ENCODE assay signal across 15 mouse cellular contexts in genomic region chr4:114409511-114409910, GRCm38 (mm10). TPM values are rescaled to one million over a fixed set of nuclear protein-coding genes. Genes with fewer than 3 reads are reported as not detected.
A peak's percentile ranks its signal among the peaks of the same experiment; 100 is the strongest.
DNase-seq lines count a peak whose midpoint lies in the region; ATAC-seq and TF ChIP-seq lines count a peak whose summit lies in the region.
"Had no signal": no experiment of that assay in that cellular context is flagged by ENCODE, and none has a peak within 500 bp of the region (broad histone marks: within the 10 kb centered on the region; RNA-seq: fewer than 3 reads in every experiment).

No protein-coding gene starts in this region.

- ATAC-seq in limb, embryonic 13.5 days (ENCODE audit: low FRiP score, low read depth) = no peak
- peak; percentile 61 for ATAC-seq in Patski
- ATAC-seq in kidney, postnatal 0 days (replicated peaks; ENCODE audit: low FRiP score, low read depth) = peak; percentile 20
- ATAC-seq in erythroblast, adult 5-6 weeks (replicated peaks; ENCODE audit: low FRiP score, poor library complexity, severe bottlenecking) = no peak
- ATAC-seq: forebrain, postnatal 0 days had no signal

- H3K36me3 ChIP-seq in limb, embryonic 13.5 days = no peaks in the 10 kb centered on the region
- H3K36me3 ChIP-seq in limb, embryonic 10.5 days = no peaks in the 10 kb centered on the region
- no peaks in the 10 kb centered on the region for H3K36me3 ChIP-seq in kidney, postnatal 0 days (ENCODE audit: insufficient read depth, low read length)
- H3K36me3 ChIP-seq: limb, embryonic 12.5 days had no signal

- peaks cover 47% of the 10 kb centered on the region for H3K4me1 ChIP-seq in limb, embryonic 13.5 days
- peaks cover 49% of the 10 kb centered on the region for H3K4me1 ChIP-seq in limb, embryonic 10.5 days
- peaks cover 19% of the 10 kb centered on the region for H3K4me1 ChIP-seq in kidney, postnatal 0 days (replicated peaks; ENCODE audit: insufficient read depth, low read length)

- TF ChIP-seq CTCF in Patski (IDR thresholded peaks at IDR 0.05) = no peak
- TF ChIP-seq CTCF in kidney, postnatal 0 days (IDR thresholded peaks at IDR 0.05; ENCODE audit: low read depth) = no peak

- POLR2A ChIA-PET in Patski (lab: Charles Lee) = no interaction called here

- peak; percentile 71 for DNase-seq in heart, adult 11 months
- DNase-seq in heart, adult 9 months (ENCODE audit: low spot score in 2 of 2) = no peak
- no peak for DNase-seq in limb, embryonic 10.5 days (ENCODE audit: low spot score)
- DNase-seq in Patski (ENCODE audit: low read depth, low spot score) (peak; percentile 63), MN1 (ENCODE audit: low spot score) (no peak)
- peak; percentile 88 for DNase-seq in kidney, postnatal 0 days (ENCODE audit: low spot score)
- DNase-seq: adrenal gland, postnatal 14 days; cerebellum, adult 11 months; forebrain, postnatal 0 days; right cerebral cortex, postnatal 14 days; thymus, postnatal 25 days had no signal

- H3K27me3 ChIP-seq in limb, embryonic 13.5 days = peaks cover 72% of the 10 kb centered on the region
- H3K27me3 ChIP-seq in limb, embryonic 10.5 days (ENCODE audit: low read depth, poor library complexity, severe bottlenecking) = peaks cover 73% of the 10 kb centered on the region
- no peaks in the 10 kb centered on the region for H3K27me3 ChIP-seq in Patski
- H3K27me3 ChIP-seq in kidney, postnatal 0 days (ENCODE audit: insufficient read depth, low read length) = peaks cover 9% of the 10 kb centered on the region; the same call in 1 of the 2 replicates

- H3K9me3 ChIP-seq in limb, embryonic 13.5 days = no peaks in the 10 kb centered on the region
- H3K9me3 ChIP-seq in limb, embryonic 10.5 days (replicated peaks) = no peaks in the 10 kb centered on the region
- H3K9me3 ChIP-seq in kidney, postnatal 0 days (replicated peaks; ENCODE audit: low read length) = no peaks in the 10 kb centered on the region
- H3K9me3 ChIP-seq: limb, embryonic 12.5 days had no signal

- CTCF ChIA-PET in Patski (lab: Charles Lee) = no interaction called here

- no peak overlapping the region for H3K9ac ChIP-seq in limb, embryonic 13.5 days
- no peak overlapping the region for H3K9ac ChIP-seq in kidney, postnatal 0 days (ENCODE audit: low read depth, low read length)
- H3K9ac ChIP-seq: forebrain, postnatal 0 days; limb, embryonic 12.5 days had no signal

- in situ Hi-C loops in Patski (cut with MboI; ENCODE audit: low pct_unique_long_range_greater_than_20kb) = loop anchor here (5.0 to 10.0 kb wide), 2 partner anchors 62 to 105 kb away; no protein-coding TSS in a partner anchor

- H3K4me2 ChIP-seq in limb, embryonic 13.5 days (replicated peaks) = peak overlapping the region; percentile 96
- H3K4me2 ChIP-seq in kidney, postnatal 0 days (ENCODE audit: low read length) = peak overlapping the region; percentile 98

- no peak overlapping the region for H3K27ac ChIP-seq in limb, embryonic 13.5 days
- no peak overlapping the region for H3K27ac ChIP-seq in limb, embryonic 10.5 days
- H3K27ac ChIP-seq in kidney, postnatal 0 days = peak overlapping the region; percentile 44
- H3K27ac ChIP-seq: limb, embryonic 12.5 days; macrophage had no signal

- no peak overlapping the region for H3K4me3 ChIP-seq in limb, embryonic 13.5 days
- no peak overlapping the region for H3K4me3 ChIP-seq in limb, embryonic 10.5 days
- H3K4me3 ChIP-seq in kidney, postnatal 0 days (replicated peaks; ENCODE audit: low read depth, low read length) = 0 out of 2 replicates have a peak overlapping the region, but pooled peaks have one; percentile 5
- H3K4me3 ChIP-seq: limb, embryonic 12.5 days had no signal

RNA-seq across cellular contexts. Expression of gene Trabd2b, which starts 3.0 kb away (rescaled TPM):
- 2.0 and 2.3 TPM in 2 replicates for polyA plus RNA-seq in limb, embryonic 13.5 days (2015; fragmentation: Nextera tagmentation; extraction: Ambion mirVana)
- polyA plus RNA-seq in limb, embryonic 10.5 days (2016; fragmentation: Nextera tagmentation; extraction: Ambion mirVana) = 0.34 and 0.56 TPM in 2 replicates
- polyA plus RNA-seq in Patski (2021) = 0.63 TPM
- 5.2 and 5.8 TPM in 2 replicates for polyA plus RNA-seq in kidney, postnatal 0 days (2015; fragmentation: Nextera tagmentation; extraction: Ambion mirVana)
- total RNA-seq in erythroblast, adult 5-6 weeks (2015; ENCODE audit: low replicate concordance) = not detected in 2 replicates
- not detected in 2 replicates for total RNA-seq in erythroblast, adult 5-6 weeks (2017; ENCODE audit: low replicate concordance)
- polyA plus RNA-seq: macrophage had no signal

Comparison
In these comparisons a context has a peak if more than half of its experiments do, and no peak if none do; other contexts are left out.
1. DNase-seq: peak in heart, adult 11 months (single experiment), Patski (single experiment) and kidney, postnatal 0 days (single experiment); none in heart, adult 9 months (0 of 2), limb, embryonic 10.5 days (single experiment) and MN1 (single experiment).
2. ATAC-seq: peak in Patski (single experiment) and kidney, postnatal 0 days (single experiment); none in limb, embryonic 13.5 days (single experiment) and erythroblast, adult 5-6 weeks (single experiment).